Mouse (Mus musculus): ENCODE results near the gene As3mt.
"Not testable (repeated sequence)": the region's sequence is repeated elsewhere in the genome, so short reads cannot be mapped to it uniquely, and the experiment has no call there.

DNA sequence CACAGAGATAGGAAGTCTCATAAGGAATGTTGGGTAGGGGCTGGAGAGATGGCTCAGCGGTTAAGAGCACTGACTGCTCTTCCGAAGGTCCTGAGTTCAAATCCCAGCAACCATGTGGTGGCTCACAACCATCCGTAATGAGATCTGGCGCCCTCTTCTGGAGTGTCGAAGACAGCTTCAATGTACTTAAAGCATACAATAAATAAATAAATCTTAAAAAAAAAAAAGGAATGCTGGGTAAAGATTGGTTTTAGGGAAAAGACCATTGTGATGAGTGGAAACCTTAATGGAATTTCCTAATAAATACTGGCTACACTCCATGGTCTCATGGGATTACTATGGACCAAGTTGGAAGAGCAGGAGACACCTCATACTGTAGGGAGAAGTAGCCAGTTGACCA, 25.4 kb downstream of the As3mt start:
- TF ChIP-seq POLR2A (IDR thresholded peaks at IDR 0.05; ENCODE audit: insufficient read depth, low read length); CTCF (IDR thresholded peaks at IDR 0.05; ENCODE audit: low read depth, low read length): not testable (repeated sequence)
